Mouse (Mus musculus) heart, embryonic 10.5 days (tissue): ENCODE data around the gene Cenph. TPM values are rescaled to one million over a fixed set of nuclear protein-coding genes. Genes with fewer than 3 reads are reported as not detected.

ENCODE experiments used
- polyA plus RNA-seq: library from polyadenylated mRNA; unstranded; fragments of >200 nt; fragmentation: Nextera tagmentation; extraction: Ambion mirVana; gene quantifications from 2 replicates; pipeline ENCODE4 v1.2.1, GENCODE M21; 2016

The Cenph gene
- polyA plus RNA-seq, 1 experiment from 2014 or later = 38.1 TPM

Other genes with a start within 250 kb of the Cenph start
- gene Ocln, start 223.2 kb downstream of the Cenph start, polyA plus RNA-seq = 1.7 and 4.8 TPM in 2 replicates
- 3.7 and 5.3 TPM in 2 replicates for gene Marveld2, start 158.9 kb downstream of the Cenph start, polyA plus RNA-seq
- 271 and 304 TPM in 2 replicates for gene Ak6, start 124.9 kb downstream of the Cenph start, polyA plus RNA-seq
- gene Rad17, start 124.8 kb downstream of the Cenph start, polyA plus RNA-seq = 24.1 and 25.6 TPM in 2 replicates
- 12.4 and 12.8 TPM in 2 replicates for gene Taf9, start 124.3 kb downstream of the Cenph start, polyA plus RNA-seq
- 4.2 and 5.8 TPM in 2 replicates for gene Ccdc125, start 106.2 kb downstream of the Cenph start, polyA plus RNA-seq
- 86.2 and 106 TPM in 2 replicates for gene Cdk7, start 45.0 kb downstream of the Cenph start, polyA plus RNA-seq
- gene Mrps36, start 31.2 kb downstream of the Cenph start, polyA plus RNA-seq = 202 and 238 TPM in 2 replicates
- 295 and 306 TPM in 2 replicates for gene Ccnb1, start 10.7 kb upstream of the Cenph start, polyA plus RNA-seq
- gene Slc30a5, start 57.5 kb upstream of the Cenph start, polyA plus RNA-seq = 39.0 and 45.6 TPM in 2 replicates